ENCODE assay signal across 9 mouse cellular contexts in the genomic region with DNA sequence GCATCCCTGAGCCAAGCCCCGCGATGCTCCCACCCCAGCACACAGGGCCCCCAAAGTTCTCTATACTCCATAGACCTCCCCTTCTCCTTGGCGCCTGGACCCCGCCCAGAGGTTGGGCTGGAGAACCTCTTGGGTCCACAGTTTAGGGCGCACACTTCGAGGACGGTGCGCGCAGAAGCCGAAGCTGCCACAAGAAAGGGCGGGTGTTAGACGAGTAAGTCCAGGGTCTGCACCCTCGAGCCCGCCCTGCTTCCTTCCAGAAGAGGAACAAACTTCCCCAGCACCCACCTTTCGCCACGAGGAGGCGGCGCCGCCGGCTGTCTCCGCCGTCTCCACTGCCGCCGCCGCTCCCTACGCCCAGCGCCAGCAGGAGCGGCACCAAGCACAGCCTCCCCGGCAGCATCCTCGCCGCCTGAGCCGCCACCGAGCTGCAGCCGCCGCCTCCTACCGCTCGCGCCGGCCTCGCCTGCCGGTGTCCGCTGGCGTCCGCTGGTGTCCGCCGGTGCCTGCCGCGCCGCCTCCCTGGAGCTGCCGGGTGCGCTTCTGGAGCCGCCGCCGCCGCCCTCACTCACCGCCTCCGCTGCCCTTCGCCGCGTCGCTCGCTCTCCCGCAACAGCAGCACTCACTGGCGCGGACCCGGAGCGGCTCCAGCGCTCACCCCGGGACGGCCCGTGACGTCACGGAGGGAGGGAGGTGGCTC. TPM values are rescaled to one million over a fixed set of nuclear protein-coding genes. Genes with fewer than 3 reads are reported as not detected.
DNase-seq lines count a peak whose midpoint lies in the region; ATAC-seq and TF ChIP-seq lines count a peak whose summit lies in the region.
"Had no signal": no experiment of that assay in that cellular context is flagged by ENCODE, and none has a peak within 500 bp of the region (broad histone marks: within the 10 kb centered on the region; RNA-seq: fewer than 3 reads in every experiment).

TSS of gene Clstn2 (minus strand) at position 609 of the 700 bp plus-strand sequence.

- no peaks in the 10 kb centered on the region for H3K9me3 ChIP-seq in embryonic facial prominence, embryonic 13.5 days
- H3K9me3 ChIP-seq in heart, embryonic 15.5 days (replicated peaks): no peaks in the 10 kb centered on the region
- H3K9me3 ChIP-seq in liver, embryonic 12.5 days (replicated peaks): no peaks in the 10 kb centered on the region
- H3K9me3 ChIP-seq in neural tube, embryonic 14.5 days (ENCODE audit: control insufficient read depth, low read length): no peaks in the 10 kb centered on the region

- DNase-seq in thymus, adult 2 months: peak; percentile 5
- no peak for DNase-seq in thymus, adult 18-20 months
- DNase-seq in kidney, postnatal 14 days: peak; percentile 73
- no peak for DNase-seq in natural killer cell, adult 2 months (ENCODE audit: low spot score in 2 of 2)

- TF ChIP-seq CTCF in thymus, adult 2 months (IDR thresholded peaks at IDR 0.05; ENCODE audit: borderline replicate concordance, control insufficient read depth, extremely low read depth, insufficient read depth, low read length, poor library complexity): no peak

- H3K9ac ChIP-seq in embryonic facial prominence, embryonic 13.5 days: peak within 1 kb of the TSS; percentile 74
- H3K9ac ChIP-seq in heart, embryonic 15.5 days: peak within 1 kb of the TSS; percentile 41
- 0 out of 2 replicates have a peak within 1 kb of the TSS, but pooled peaks have one; percentile 12 for H3K9ac ChIP-seq in liver, embryonic 12.5 days
- peak within 1 kb of the TSS; percentile 75 for H3K9ac ChIP-seq in neural tube, embryonic 14.5 days (replicated peaks; ENCODE audit: low read depth, low read length)

- H3K4me3 ChIP-seq in thymus, adult 2 months (ENCODE audit: control insufficient read depth, insufficient read depth, low read length): no peak within 1 kb of the TSS
- H3K4me3 ChIP-seq in embryonic facial prominence, embryonic 13.5 days: peak within 1 kb of the TSS; percentile 67
- H3K4me3 ChIP-seq in heart, embryonic 15.5 days: peak within 1 kb of the TSS; percentile 66
- H3K4me3 ChIP-seq in liver, embryonic 12.5 days: peak within 1 kb of the TSS; percentile 51
- peak within 1 kb of the TSS; percentile 71 for H3K4me3 ChIP-seq in neural tube, embryonic 14.5 days (ENCODE audit: low read depth, low read length)

- no peaks in the 10 kb centered on the region for H3K4me1 ChIP-seq in thymus, adult 2 months (replicated peaks; ENCODE audit: control insufficient read depth, insufficient read depth, low read length)
- H3K4me1 ChIP-seq in embryonic facial prominence, embryonic 13.5 days: peaks cover 15% of the 10 kb centered on the region
- peaks cover 20% of the 10 kb centered on the region for H3K4me1 ChIP-seq in heart, embryonic 15.5 days (replicated peaks)
- peaks cover 8% of the 10 kb centered on the region; the same call in 1 of the 2 replicates for H3K4me1 ChIP-seq in liver, embryonic 12.5 days
- H3K4me1 ChIP-seq in neural tube, embryonic 14.5 days (ENCODE audit: control insufficient read depth, insufficient read depth, low read length): peaks cover 7% of the 10 kb centered on the region; the same call in 1 of the 2 replicates

- H3K27me3 ChIP-seq in thymus, adult 2 months (ENCODE audit: control insufficient read depth, insufficient read depth, low read length): no peaks in the 10 kb centered on the region
- peaks cover 51% of the 10 kb centered on the region for H3K27me3 ChIP-seq in embryonic facial prominence, embryonic 13.5 days
- H3K27me3 ChIP-seq in heart, embryonic 15.5 days: peaks cover 62% of the 10 kb centered on the region
- peaks cover 49% of the 10 kb centered on the region for H3K27me3 ChIP-seq in liver, embryonic 12.5 days (replicated peaks)
- H3K27me3 ChIP-seq in neural tube, embryonic 14.5 days (ENCODE audit: control insufficient read depth, insufficient read depth, low read length): peaks cover 6% of the 10 kb centered on the region; the same call in 1 of the 2 replicates
- H3K27me3 ChIP-seq: CH12.LX had no signal

- H3K36me3 ChIP-seq in thymus, adult 2 months (ENCODE audit: control insufficient read depth, insufficient read depth, low read length): no peaks in the 10 kb centered on the region
- H3K36me3 ChIP-seq in embryonic facial prominence, embryonic 13.5 days: no peaks in the 10 kb centered on the region
- no peaks in the 10 kb centered on the region for H3K36me3 ChIP-seq in heart, embryonic 15.5 days
- H3K36me3 ChIP-seq in liver, embryonic 12.5 days: no peaks in the 10 kb centered on the region
- no peaks in the 10 kb centered on the region for H3K36me3 ChIP-seq in neural tube, embryonic 14.5 days (ENCODE audit: control insufficient read depth, insufficient read depth, low read length)

- WGBS in thymus, adult 2 months: 2% methylated on average over 73 of the region's 73 CpGs
- under 1% methylated on average over 67 of the region's 73 CpGs for WGBS in embryonic facial prominence, embryonic 13.5 days
- WGBS in heart, embryonic 15.5 days: under 1% methylated on average over 70 of the region's 73 CpGs
- WGBS in liver, embryonic 12.5 days (ENCODE audit: insufficient replicate concordance): 5% methylated on average over 49 of the region's 73 CpGs
- under 1% methylated on average over 64 of the region's 73 CpGs for WGBS in neural tube, embryonic 14.5 days

- no peak for TF ChIP-seq POLR2A in thymus, adult 2 months (IDR thresholded peaks at IDR 0.05; ENCODE audit: control insufficient read depth, extremely low read depth, insufficient read depth, low read length, poor library complexity)

- H3K4me2 ChIP-seq in embryonic facial prominence, embryonic 13.5 days: peak within 1 kb of the TSS; percentile 88
- H3K4me2 ChIP-seq in heart, embryonic 15.5 days: peak within 1 kb of the TSS; percentile 99
- H3K4me2 ChIP-seq in liver, embryonic 12.5 days: peak within 1 kb of the TSS; percentile 69
- peak within 1 kb of the TSS; percentile 85 for H3K4me2 ChIP-seq in neural tube, embryonic 14.5 days (ENCODE audit: low read depth, low read length)

- ATAC-seq in embryonic facial prominence, embryonic 13.5 days (ENCODE audit: insufficient number of reproducible peaks, insufficient read depth, low FRiP score, low TSS enrichment, low read depth): peak; percentile 75
- peak; percentile 76; the same call in 1 of the 2 replicates for ATAC-seq in heart, embryonic 15.5 days (replicated peaks; ENCODE audit: insufficient number of reproducible peaks, insufficient read depth, low FRiP score, low read depth)
- no peak for ATAC-seq in liver, embryonic 12.5 days
- ATAC-seq in neural tube, embryonic 14.5 days (ENCODE audit: low read depth): peak; percentile 92

- H3K27ac ChIP-seq in thymus, adult 2 months (ENCODE audit: control insufficient read depth, insufficient read depth, low read length): no peak within 1 kb of the TSS
- H3K27ac ChIP-seq in embryonic facial prominence, embryonic 13.5 days: no peak within 1 kb of the TSS
- no peak within 1 kb of the TSS for H3K27ac ChIP-seq in heart, embryonic 15.5 days
- H3K27ac ChIP-seq in liver, embryonic 12.5 days: no peak within 1 kb of the TSS
- peak within 1 kb of the TSS; percentile 84 for H3K27ac ChIP-seq in neural tube, embryonic 14.5 days (ENCODE audit: low read depth, low read length)

RNA-seq across cellular contexts. Expression of gene Clstn2, which starts in this region (rescaled TPM):
- 0.24 and 0.27 TPM in 2 replicates for polyA plus RNA-seq in thymus, adult 2 months (2012; rRNA removed)
- 1.8 and 2.6 TPM in 2 replicates for polyA plus RNA-seq in embryonic facial prominence, embryonic 13.5 days (2015; fragmentation: Nextera tagmentation; extraction: Ambion mirVana)
- 0.30 and 0.46 TPM in 2 replicates for polyA plus RNA-seq in heart, embryonic 15.5 days (2015; fragmentation: Nextera tagmentation; extraction: Ambion mirVana)
- 0.54 and 0.55 TPM in 2 replicates for polyA plus RNA-seq in liver, embryonic 12.5 days (2016; fragmentation: Nextera tagmentation; extraction: Ambion mirVana)
- polyA plus RNA-seq in neural tube, embryonic 14.5 days (2014; fragmentation: Nextera tagmentation; extraction: Ambion mirVana): 25.1 and 25.2 TPM in 2 replicates

Comparison
In these comparisons a context has a peak if more than half of its experiments do, and no peak if none do; other contexts are left out.
1. Peak in DNase-seq in thymus, adult 2 months; RNA of the gene not detected or under 1 TPM.
2. Peak in ATAC-seq, H3K4me3 ChIP-seq, H3K9ac ChIP-seq and H3K4me2 ChIP-seq in heart, embryonic 15.5 days; RNA of the gene not detected or under 1 TPM.
3. H3K9ac ChIP-seq: peak in every context shown above with its lines; median percentile 75 in neural tube, embryonic 14.5 days; 74 in embryonic facial prominence, embryonic 13.5 days; 41 in heart, embryonic 15.5 days; 12 in liver, embryonic 12.5 days.